Mouse (Mus musculus): ENCODE measurements around the gene Trio.

GRCm38 (mm10) chr15:27904346-27905005, 121.2 kb downstream of the Trio start:
- TF ChIP-seq CTCF (IDR thresholded peaks at IDR 0.05; ENCODE audit: insufficient read depth, low read length) (no peak), POLR2A (IDR thresholded peaks at IDR 0.05; ENCODE audit: borderline replicate concordance, extremely low read depth, low read depth, low read length) (no peak)
